Mouse (Mus musculus): ENCODE data around the gene Cenpo. TPM values are rescaled to one million over a fixed set of nuclear protein-coding genes. Genes with fewer than 3 reads are reported as not detected.
A peak's percentile ranks its signal among the peaks of the same experiment; 100 is the strongest.

The Cenpo gene
- polyA plus RNA-seq, 1 experiment from 2014 or later = 7.3 TPM

- Histone ChIP-seq H3K27me3 (ENCODE audit: control insufficient read depth, insufficient read depth, low read length) (no peaks in the 10 kb centered on the region), H3K4me2 (ENCODE audit: low read length) (no peak overlapping the region), H3K9me3 (ENCODE audit: control insufficient read depth, low read length) (no peaks in the 10 kb centered on the region), H3K4me3 (ENCODE audit: control insufficient read depth in 1 of 2, insufficient read depth in 1 of 2, low read depth in 1 of 2, low read length in 2 of 2) (no peak overlapping the region), H3K9ac (ENCODE audit: low read length) (no peak overlapping the region), H3K4me1 (ENCODE audit: control insufficient read depth in 2 of 2, insufficient read depth in 2 of 2, low read length in 2 of 2) (peaks cover 10 to 13% of the 10 kb centered on the region in 2 experiments), H3K27ac (replicated peaks in 1 of 2; ENCODE audit: control insufficient read depth in 1 of 2, insufficient read depth in 1 of 2, low read depth in 2 of 2, low read length in 2 of 2) (no peak overlapping the region), H3K36me3 (ENCODE audit: control insufficient read depth, insufficient read depth, low read length) (peaks cover 13% of the 10 kb centered on the region)
- ATAC-seq (ENCODE audit: insufficient number of reproducible peaks, insufficient read depth, low FRiP score, low read depth) = no peak
- 89% methylated on average over 14 of the region's 14 CpGs for WGBS
These were observed 39.5 kb downstream of the Cenpo start for GRCm38 (mm10) chr12:4194643-4195042.

DNA sequence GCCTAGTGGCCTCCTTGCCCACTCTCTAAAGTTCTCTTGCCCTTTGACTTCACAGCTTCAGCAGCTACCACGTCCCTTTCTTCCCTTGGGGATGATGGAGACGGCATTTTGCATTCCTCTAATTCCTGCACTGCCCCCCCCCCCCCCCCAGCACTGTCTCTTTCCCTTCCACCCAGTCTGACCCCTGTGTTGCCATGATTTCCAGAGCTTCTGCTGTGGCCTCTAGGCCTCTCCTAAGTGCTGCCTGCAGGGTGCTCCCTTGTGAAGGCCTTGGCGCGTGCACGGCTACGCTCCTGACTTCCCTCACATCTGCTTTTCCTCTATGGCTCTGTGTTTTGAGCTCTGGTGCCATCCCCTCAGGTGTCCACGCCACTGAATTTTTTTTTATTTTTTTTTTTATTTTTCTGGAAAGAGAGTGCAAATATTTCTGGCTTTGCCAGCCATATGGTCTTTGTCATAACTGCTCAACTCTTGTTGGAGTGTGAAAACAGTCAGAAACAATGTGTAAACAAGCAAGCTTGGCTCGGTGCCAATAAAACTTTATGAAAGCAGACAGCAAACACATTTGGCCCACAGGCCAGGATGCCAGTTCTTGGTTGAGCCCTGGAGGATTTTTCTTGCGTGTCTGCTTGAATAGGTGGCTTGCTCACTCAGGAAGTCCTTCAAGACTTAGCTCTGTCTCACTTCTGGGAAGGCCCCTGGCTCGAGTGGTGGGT lies 40.9 kb downstream of the Cenpo start:
- Histone ChIP-seq H3K9ac (ENCODE audit: low read length) (no peak overlapping the region), H3K4me1 (ENCODE audit: control insufficient read depth in 2 of 2, insufficient read depth in 2 of 2, low read length in 2 of 2) (peaks cover 15 to 18% of the 10 kb centered on the region in 2 experiments), H3K4me3 (ENCODE audit: control insufficient read depth in 1 of 2, insufficient read depth in 1 of 2, low read depth in 1 of 2, low read length in 2 of 2) (no peak overlapping the region), H3K9me3 (ENCODE audit: control insufficient read depth, low read length) (no peaks in the 10 kb centered on the region), H3K27ac (replicated peaks in 1 of 2; ENCODE audit: control insufficient read depth in 1 of 2, insufficient read depth in 1 of 2, low read depth in 2 of 2, low read length in 2 of 2) (no peak overlapping the region), H3K4me2 (ENCODE audit: low read length) (no peak overlapping the region), H3K27me3 (ENCODE audit: control insufficient read depth, insufficient read depth, low read length) (no peaks in the 10 kb centered on the region), H3K36me3 (ENCODE audit: control insufficient read depth, insufficient read depth, low read length) (peaks cover 7% of the 10 kb centered on the region)
- no peak for ATAC-seq (ENCODE audit: insufficient number of reproducible peaks, insufficient read depth, low FRiP score, low read depth)
- WGBS = 49% methylated on average over 9 of the region's 10 CpGs

GRCm38 (mm10) chr12:4192514-4192913 lies 41.6 kb downstream of the Cenpo start:
- Histone ChIP-seq H3K27me3 (ENCODE audit: control insufficient read depth, insufficient read depth, low read length) (no peaks in the 10 kb centered on the region), H3K9me3 (ENCODE audit: control insufficient read depth, low read length) (no peaks in the 10 kb centered on the region), H3K4me3 (ENCODE audit: control insufficient read depth in 1 of 2, insufficient read depth in 1 of 2, low read depth in 1 of 2, low read length in 2 of 2) (no peak overlapping the region), H3K4me2 (ENCODE audit: low read length) (no peak overlapping the region), H3K9ac (ENCODE audit: low read length) (no peak overlapping the region), H3K27ac (replicated peaks in 1 of 2; ENCODE audit: control insufficient read depth in 1 of 2, insufficient read depth in 1 of 2, low read depth in 2 of 2, low read length in 2 of 2) (no peak overlapping the region), H3K36me3 (ENCODE audit: control insufficient read depth, insufficient read depth, low read length) (peaks cover 7% of the 10 kb centered on the region; the same call in 1 of the 2 replicates), H3K4me1 (ENCODE audit: control insufficient read depth in 2 of 2, insufficient read depth in 2 of 2, low read length in 2 of 2) (peaks cover 15 to 20% of the 10 kb centered on the region in 2 experiments)
- ATAC-seq (ENCODE audit: insufficient number of reproducible peaks, insufficient read depth, low FRiP score, low read depth) = no peak
- WGBS = 71% methylated on average over 6 of the region's 6 CpGs

DNA sequence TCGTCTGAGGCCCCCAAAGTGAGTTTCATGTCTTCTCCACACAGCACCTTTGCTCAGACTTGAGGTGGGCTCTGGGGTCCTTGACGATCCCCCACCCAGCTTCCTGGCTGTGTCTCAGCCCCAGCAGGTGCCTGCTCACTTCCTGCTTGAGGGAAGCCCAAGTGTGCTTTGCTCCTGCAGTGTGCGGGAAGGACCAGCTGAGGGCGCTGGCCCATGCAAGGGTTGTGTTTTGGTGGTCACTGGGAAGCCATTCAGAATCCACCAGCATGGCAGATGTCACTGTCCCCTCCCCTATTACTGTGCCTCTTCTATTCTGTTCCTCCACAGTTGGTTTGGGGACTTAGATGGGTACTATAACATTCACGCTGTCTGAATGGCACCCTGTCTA lies 45.0 kb downstream of the Cenpo start:
- H3K27ac ChIP-seq (replicated peaks in 1 of 2; ENCODE audit: control insufficient read depth in 1 of 2, insufficient read depth in 1 of 2, low read depth in 2 of 2, low read length in 2 of 2) = no peak overlapping the region
- ATAC-seq (ENCODE audit: insufficient number of reproducible peaks, insufficient read depth, low FRiP score, low read depth) = no peak
- WGBS = 57% methylated on average over 5 of the region's 5 CpGs
- no peak overlapping the region for H3K4me2 ChIP-seq (ENCODE audit: low read length)
- no peaks in the 10 kb centered on the region for H3K9me3 ChIP-seq (ENCODE audit: control insufficient read depth, low read length)
- H3K4me1 ChIP-seq (ENCODE audit: control insufficient read depth in 2 of 2, insufficient read depth in 2 of 2, low read length in 2 of 2) = peaks cover 15 to 20% of the 10 kb centered on the region in 2 experiments
- no peaks in the 10 kb centered on the region for H3K36me3 ChIP-seq (ENCODE audit: control insufficient read depth, insufficient read depth, low read length)
- no peak overlapping the region for H3K9ac ChIP-seq (ENCODE audit: low read length)
- H3K4me3 ChIP-seq (ENCODE audit: control insufficient read depth in 1 of 2, insufficient read depth in 1 of 2, low read depth in 1 of 2, low read length in 2 of 2) = no peak overlapping the region
- no peaks in the 10 kb centered on the region for H3K27me3 ChIP-seq (ENCODE audit: control insufficient read depth, insufficient read depth, low read length)

DNA sequence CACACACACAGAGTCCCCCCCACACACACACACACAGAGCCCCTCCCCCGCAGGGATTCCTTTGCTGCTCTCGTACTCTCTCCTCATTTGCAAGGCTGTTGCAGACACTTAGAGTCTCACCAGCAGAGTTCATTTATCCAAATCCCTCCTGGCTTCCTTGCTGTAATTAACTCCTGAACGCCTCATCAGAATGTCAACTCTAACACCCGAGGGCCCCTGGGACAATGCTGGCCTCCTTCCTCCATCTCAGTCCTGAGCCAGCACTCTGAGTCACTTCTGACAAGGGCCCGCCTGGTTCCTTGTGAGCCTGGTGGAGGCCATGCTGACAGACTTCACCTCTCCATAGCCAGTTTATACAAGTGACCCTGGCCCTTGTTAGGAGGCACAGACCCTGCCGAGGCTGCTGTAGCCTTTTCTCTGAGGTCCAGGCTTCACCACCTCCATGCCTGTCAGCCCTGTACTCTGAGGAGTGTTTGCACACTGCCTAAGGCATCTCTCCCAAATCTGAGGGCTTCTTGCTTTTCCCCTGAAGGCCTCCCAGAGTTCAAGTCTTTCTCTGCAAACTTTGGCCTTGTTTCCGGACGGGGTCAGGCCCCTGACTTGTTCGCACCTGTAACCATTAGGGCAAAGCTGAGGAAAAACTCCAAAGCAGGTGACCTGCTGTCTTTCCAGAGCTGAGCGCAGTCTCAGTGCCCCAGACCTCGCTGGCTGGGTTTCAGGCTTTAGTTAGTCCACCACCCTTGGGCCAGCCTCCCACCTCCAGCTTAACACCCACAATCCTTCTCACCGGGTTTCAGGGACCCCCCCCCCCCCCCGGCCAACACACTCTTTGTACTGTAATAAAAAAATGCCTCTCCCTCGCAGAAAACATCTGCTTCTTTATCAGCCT lies 45.7 kb downstream of the Cenpo start:
- Histone ChIP-seq H3K9ac (ENCODE audit: low read length) (no peak overlapping the region; the same call in 1 of the 2 replicates), H3K4me2 (ENCODE audit: low read length) (no peak overlapping the region), H3K27me3 (ENCODE audit: control insufficient read depth, insufficient read depth, low read length) (no peaks in the 10 kb centered on the region), H3K9me3 (ENCODE audit: control insufficient read depth, low read length) (no peaks in the 10 kb centered on the region), H3K36me3 (ENCODE audit: control insufficient read depth, insufficient read depth, low read length) (no peaks in the 10 kb centered on the region), H3K4me3 (ENCODE audit: control insufficient read depth in 1 of 2, insufficient read depth in 1 of 2, low read depth in 1 of 2, low read length in 2 of 2) (no peak overlapping the region), H3K27ac (replicated peaks in 1 of 2; ENCODE audit: control insufficient read depth in 1 of 2, insufficient read depth in 1 of 2, low read depth in 2 of 2, low read length in 2 of 2) (peak overlapping the region; percentile 17 to 38; a peak in 1 of 4 replicates), H3K4me1 (ENCODE audit: control insufficient read depth in 2 of 2, insufficient read depth in 2 of 2, low read length in 2 of 2) (peaks cover 13 to 14% of the 10 kb centered on the region in 2 experiments)
- peak; percentile 54 for ATAC-seq (ENCODE audit: insufficient number of reproducible peaks, insufficient read depth, low FRiP score, low read depth)
- WGBS = 40% methylated on average over 14 of the region's 14 CpGs

DNA sequence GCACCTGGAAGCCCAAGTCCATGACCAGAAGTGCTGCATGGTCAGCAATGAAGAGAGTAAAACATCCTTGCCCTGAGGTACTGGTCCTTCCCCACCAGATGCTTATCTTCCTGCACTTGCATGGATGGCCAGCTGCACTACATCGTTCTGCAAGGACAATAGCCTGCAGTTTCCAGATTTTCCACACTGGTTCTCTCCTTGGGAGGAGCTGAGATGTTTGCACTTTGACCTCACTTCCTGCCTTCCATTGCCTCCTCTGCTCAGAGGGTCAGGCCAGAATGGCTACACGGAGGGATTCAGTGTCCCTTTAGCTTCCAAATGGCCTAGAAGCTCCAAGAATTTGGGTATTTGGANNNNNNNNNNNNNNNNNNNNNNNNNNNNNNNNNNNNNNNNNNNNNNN lies 49.4 kb downstream of the Cenpo start:
- H3K4me3 ChIP-seq (ENCODE audit: control insufficient read depth in 1 of 2, insufficient read depth in 1 of 2, low read depth in 1 of 2, low read length in 2 of 2) = no peak overlapping the region
- H3K27ac ChIP-seq (replicated peaks in 1 of 2; ENCODE audit: control insufficient read depth in 1 of 2, insufficient read depth in 1 of 2, low read depth in 2 of 2, low read length in 2 of 2) = no peak overlapping the region
- no peaks in the 10 kb centered on the region for H3K9me3 ChIP-seq (ENCODE audit: control insufficient read depth, low read length)
- H3K9ac ChIP-seq (ENCODE audit: low read length) = no peak overlapping the region
- no peaks in the 10 kb centered on the region for H3K36me3 ChIP-seq (ENCODE audit: control insufficient read depth, insufficient read depth, low read length)
- no peaks in the 10 kb centered on the region for H3K27me3 ChIP-seq (ENCODE audit: control insufficient read depth, insufficient read depth, low read length)
- 65% methylated on average over 2 of the region's 2 CpGs for WGBS
- H3K4me1 ChIP-seq (ENCODE audit: control insufficient read depth in 2 of 2, insufficient read depth in 2 of 2, low read length in 2 of 2) = peaks cover 5 to 7% of the 10 kb centered on the region in 2 experiments; a peak in 2 of 4 replicates
- no peak for ATAC-seq (ENCODE audit: insufficient number of reproducible peaks, insufficient read depth, low FRiP score, low read depth)
- no peak overlapping the region for H3K4me2 ChIP-seq (ENCODE audit: low read length)

- no peaks in the 10 kb centered on the region for H3K27me3 ChIP-seq (ENCODE audit: control insufficient read depth, insufficient read depth, low read length)
- no peak overlapping the region for H3K27ac ChIP-seq (replicated peaks in 1 of 2; ENCODE audit: control insufficient read depth in 1 of 2, insufficient read depth in 1 of 2, low read depth in 2 of 2, low read length in 2 of 2)
- H3K4me2 ChIP-seq (ENCODE audit: low read length) = no peak overlapping the region
- 59% methylated on average over 3 of the region's 3 CpGs for WGBS
- H3K9me3 ChIP-seq (ENCODE audit: control insufficient read depth, low read length) = no peaks in the 10 kb centered on the region
- H3K4me3 ChIP-seq (ENCODE audit: control insufficient read depth in 1 of 2, insufficient read depth in 1 of 2, low read depth in 1 of 2, low read length in 2 of 2) = no peak overlapping the region
- no peaks in the 10 kb centered on the region for H3K4me1 ChIP-seq (ENCODE audit: control insufficient read depth in 2 of 2, insufficient read depth in 2 of 2, low read length in 2 of 2)
- no peak for ATAC-seq (ENCODE audit: insufficient number of reproducible peaks, insufficient read depth, low FRiP score, low read depth)
- no peaks in the 10 kb centered on the region for H3K36me3 ChIP-seq (ENCODE audit: control insufficient read depth, insufficient read depth, low read length)
- H3K9ac ChIP-seq (ENCODE audit: low read length) = no peak overlapping the region
These were observed 53.6 kb downstream of the Cenpo start for GRCm38 (mm10) chr12:4180507-4180906.

All from heart, embryonic 14.5 days (tissue).